7 mouse cellular contexts compared by ENCODE assay signal in the genomic region with DNA sequence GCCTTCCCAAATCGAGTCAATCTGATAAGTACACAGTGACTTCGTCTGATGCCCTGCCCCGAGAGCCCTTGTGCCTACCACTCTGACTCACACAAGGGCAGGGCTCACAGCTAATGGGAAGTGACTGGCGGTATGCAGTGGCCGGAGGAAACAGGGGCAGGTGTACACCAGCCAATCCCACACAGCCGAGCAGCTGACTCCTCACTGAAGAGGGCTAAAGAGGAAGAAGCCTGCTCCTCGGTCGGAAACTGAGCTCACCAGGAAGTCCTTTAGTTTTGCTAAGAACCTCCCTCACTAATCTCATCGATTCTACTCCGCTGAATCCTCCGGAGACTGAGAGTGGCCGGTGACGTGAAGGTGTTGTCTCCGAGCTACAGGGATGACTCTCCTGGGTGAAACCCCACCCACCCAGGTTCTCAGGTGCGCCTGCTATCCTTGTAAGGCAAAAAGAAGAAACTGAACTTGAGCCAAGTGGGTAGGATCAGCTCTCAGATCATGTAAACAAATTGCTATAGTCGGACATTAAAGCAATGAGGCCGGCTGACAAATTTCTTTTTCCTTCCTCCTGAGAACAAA. TPM values are rescaled to one million over a fixed set of nuclear protein-coding genes. Genes with fewer than 3 reads are reported as not detected.
DNase-seq lines count a peak whose midpoint lies in the region; TF ChIP-seq lines count a peak whose summit lies in the region.

No protein-coding gene starts in this region.

- TF ChIP-seq CTCF in MEL (IDR thresholded peaks at IDR 0.05 in 2 of 3, conservative IDR thresholded peaks at IDR 0.05 in 1 of 3; ENCODE audit: control insufficient read depth in 1 of 3, insufficient read depth in 1 of 3, low read depth in 2 of 3, low read length in 3 of 3, poor library complexity in 1 of 3, severe bottlenecking in 1 of 3), result no peak
- TF ChIP-seq CTCF in bone marrow, adult 2 months (IDR thresholded peaks at IDR 0.05; ENCODE audit: control insufficient read depth, insufficient read depth, low read length), result no peak

- peak overlapping the region; percentile 27 for H3K9ac ChIP-seq in MEL (ENCODE audit: control insufficient read depth, low read depth, low read length, poor library complexity, severe bottlenecking)

- H3K79me2 ChIP-seq in MEL (ENCODE audit: control insufficient read depth, insufficient read depth, low read length, poor library complexity), result no peaks in the 10 kb centered on the region

- no peak for TF ChIP-seq POLR2A in MEL (IDR thresholded peaks at IDR 0.05; ENCODE audit: control insufficient read depth in 1 of 2, insufficient read depth in 1 of 2, low read depth in 1 of 2, low read length in 2 of 2, poor library complexity in 1 of 2)
- no peak for TF ChIP-seq POLR2A in bone marrow, adult 2 months (IDR thresholded peaks at IDR 0.05; ENCODE audit: borderline replicate concordance, control insufficient read depth, low read depth, low read length)

- intact Hi-C loops in left cerebral cortex, postnatal 14 days (cut with DNase I), result no loop called here

- peak; percentile 17 to 30; a peak in 1 of 4 replicates for TF ChIP-seq EP300 in MEL (IDR thresholded peaks at IDR 0.05; ENCODE audit: low read depth in 1 of 2, low read length in 2 of 2)

- H3K36me3 ChIP-seq in MEL (ENCODE audit: control insufficient read depth in 1 of 2, insufficient read depth in 2 of 2, low read length in 2 of 2), result no peaks in the 10 kb centered on the region; a peak in 1 of 4 replicates
- no peaks in the 10 kb centered on the region for H3K36me3 ChIP-seq in heart, embryonic 10.5 days

- H3K4me1 ChIP-seq in MEL (ENCODE audit: control insufficient read depth in 1 of 2, insufficient read depth in 2 of 2, low read length in 2 of 2), result peaks cover 0 to 7% of the 10 kb centered on the region in 2 experiments; a peak in 1 of 4 replicates
- H3K4me1 ChIP-seq in bone marrow, adult 2 months (ENCODE audit: control insufficient read depth, insufficient read depth, low read length), result no peaks in the 10 kb centered on the region
- H3K4me1 ChIP-seq in heart, embryonic 10.5 days, result peaks cover 54% of the 10 kb centered on the region

- 2% methylated on average over 17 of the region's 17 CpGs for WGBS in bone marrow, adult 2 months
- 9% methylated on average over 17 of the region's 17 CpGs for WGBS in heart, embryonic 10.5 days

- H3K9me3 ChIP-seq in MEL (replicated peaks; ENCODE audit: insufficient read depth, low read length), result no peaks in the 10 kb centered on the region
- no peaks in the 10 kb centered on the region for H3K9me3 ChIP-seq in heart, embryonic 10.5 days

- peak overlapping the region; percentile 52 to 56 for H3K4me3 ChIP-seq in MEL (ENCODE audit: control insufficient read depth in 1 of 2, insufficient read depth in 1 of 2, low read depth in 2 of 2, low read length in 2 of 2)
- peak overlapping the region; percentile 69 for H3K4me3 ChIP-seq in bone marrow, adult 2 months (replicated peaks; ENCODE audit: control insufficient read depth, low read depth, low read length)
- H3K4me3 ChIP-seq in heart, embryonic 10.5 days, result peak overlapping the region; percentile 47

- no peaks in the 10 kb centered on the region for H3K27me3 ChIP-seq in MEL (ENCODE audit: control insufficient read depth in 1 of 2, insufficient read depth in 2 of 2, low read length in 2 of 2)
- H3K27me3 ChIP-seq in heart, embryonic 10.5 days (ENCODE audit: insufficient read depth, poor library complexity, severe bottlenecking), result no peaks in the 10 kb centered on the region

- TF ChIP-seq RAD21 in MEL (IDR thresholded peaks at IDR 0.05; ENCODE audit: low read depth, low read length), result no peak

- peak; percentile 81 for DNase-seq in MEL (ENCODE audit: low read depth, low spot score)
- no peak for DNase-seq in heart, embryonic 10.5 days (ENCODE audit: low spot score)
- peak; percentile 48 for DNase-seq in kidney, adult 9 months
- DNase-seq in lung, postnatal 10 days, result peak; percentile 79
- DNase-seq in spleen, adult 12 weeks (ENCODE audit: low spot score), result peak; percentile 23
- no peak for DNase-seq in left cerebral cortex, postnatal 14 days (ENCODE audit: low spot score in 2 of 2)

- peak overlapping the region; percentile 22; the same call in 1 of the 2 replicates for H3K27ac ChIP-seq in MEL (ENCODE audit: control insufficient read depth, low read depth, low read length)
- H3K27ac ChIP-seq in bone marrow, adult 2 months (ENCODE audit: control insufficient read depth, insufficient read depth, low read depth, low read length, poor library complexity), result peak overlapping the region; percentile 77; the same call in 1 of the 2 replicates
- peak overlapping the region; percentile 78 for H3K27ac ChIP-seq in heart, embryonic 10.5 days

TF ChIP-seq in MEL, 35 proteins besides CTCF, POLR2A, EP300 and RAD21:
- TF ChIP-seq MAX (IDR thresholded peaks at IDR 0.05; ENCODE audit: low read length), result peak; percentile 49; the same call in 1 of the 2 replicates
- TF ChIP-seq ETS1 (IDR thresholded peaks at IDR 0.05; ENCODE audit: low read depth, low read length), result peak; percentile 52
- TF ChIP-seq NELFE (IDR thresholded peaks at IDR 0.05; ENCODE audit: low read depth, low read length), result 0 out of 2 replicates have a peak, but pooled peaks have one; percentile 40
- no peak for TF ChIP-seq CHD1 (IDR thresholded peaks at IDR 0.05; ENCODE audit: low read depth, low read length)
- TF ChIP-seq NRF1 (IDR thresholded peaks at IDR 0.05; ENCODE audit: insufficient read depth, low read depth, low read length, poor library complexity, severe bottlenecking), result no peak
- TF ChIP-seq ZC3H11A (IDR thresholded peaks at IDR 0.05; ENCODE audit: low read depth, low read length), result no peak
- no peak for TF ChIP-seq MYB (IDR thresholded peaks at IDR 0.05; ENCODE audit: low read depth, low read length)
- 0 out of 2 replicates have a peak, but pooled peaks have one; percentile 8 for TF ChIP-seq TCF12 (IDR thresholded peaks at IDR 0.05; ENCODE audit: low read depth, low read length)
- TF ChIP-seq ELF1 (IDR thresholded peaks at IDR 0.05; ENCODE audit: low read depth, low read length), result 0 out of 2 replicates have a peak, but pooled peaks have one; percentile 27
- peak; percentile 47 for TF ChIP-seq GATA1 (IDR thresholded peaks at IDR 0.05; ENCODE audit: low read depth, low read length)
- 0 out of 2 replicates have a peak, but pooled peaks have one; percentile 33 for TF ChIP-seq SIN3A (IDR thresholded peaks at IDR 0.05; ENCODE audit: low read length)
- no peak for TF ChIP-seq TBP (IDR thresholded peaks at IDR 0.05; ENCODE audit: low read depth, low read length)
- no peak for TF ChIP-seq SMC3 (IDR thresholded peaks at IDR 0.05; ENCODE audit: low read depth, low read length)

RNA-seq across cellular contexts. Expression of gene Tjp2, which starts 58.2 kb away (rescaled TPM):
- 3.0 and 3.6 TPM in 2 replicates for total RNA-seq in MEL (2012; rRNA removed)
- 1 to 10 TPM in 1 of 2 experiments, not detected in 1; 8.3 TPM for polyA plus RNA-seq in MEL (2012; ENCODE audit: insufficient read depth in 1 of 2, insufficient read length in 2 of 2, low read depth in 1 of 2, low replicate concordance in 2 of 2, missing spikeins in 1 of 2)
- 6.8 and 11.4 TPM in 2 replicates for polyA plus RNA-seq in bone marrow, adult 2 months (2011; ENCODE audit: insufficient read depth, insufficient read length, low replicate concordance, missing spikeins)
- polyA plus RNA-seq in heart, embryonic 10.5 days (2016; fragmentation: Nextera tagmentation; extraction: Ambion mirVana), result 31.2 and 33.9 TPM in 2 replicates
- total RNA-seq in left cerebral cortex, postnatal 14 days (2021), result 10 to 100 TPM; 17.6 to 19.5 TPM

Comparison
In these comparisons a context has a peak if more than half of its experiments do, and no peak if none do; other contexts are left out.
1. DNase-seq: peak in MEL (single experiment), kidney, adult 9 months (single experiment), lung, postnatal 10 days (single experiment) and spleen, adult 12 weeks (single experiment); none in heart, embryonic 10.5 days (single experiment) and left cerebral cortex, postnatal 14 days (0 of 2).
2. H3K27ac ChIP-seq: peak in every context shown above with its lines; median percentile 78 in heart, embryonic 10.5 days; 77 in bone marrow, adult 2 months; 22 in MEL.
3. Peak in every context shown above with its lines, with median percentiles within 50 percentile points of each other: H3K4me3 ChIP-seq.